Mouse (Mus musculus) retina, adult 2 months (tissue): ENCODE results near the gene Ttc28.

Experiments
- DNase-seq: peaks from one replicate; pipeline ENCODE4 v3.0.0-alpha.2; 2012; ENCODE audit warnings: low read depth, low spot score

The Ttc28 gene

GRCm38 (mm10) chr5:111007900-111008299 is 128.3 kb downstream of the Ttc28 start:
- no peak for DNase-seq

DNA sequence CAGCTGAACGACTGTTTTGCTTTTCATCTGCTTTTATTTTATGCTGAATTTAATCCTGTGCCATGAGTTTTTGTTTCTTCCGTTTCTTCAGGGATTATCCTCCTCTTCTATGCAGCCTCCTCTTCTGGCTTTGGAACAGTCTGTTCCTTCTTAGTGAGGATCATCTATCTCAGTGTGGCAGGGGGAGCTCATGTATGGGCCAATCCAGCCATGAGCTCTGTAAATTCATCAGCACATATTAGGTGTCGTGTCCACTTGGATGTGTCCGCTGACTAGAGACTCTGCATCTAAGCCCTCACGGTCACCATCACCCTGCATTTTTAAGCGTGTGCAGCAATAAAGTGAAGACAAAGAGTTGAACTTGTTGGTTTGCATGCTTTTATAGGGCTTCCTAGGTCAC is 128.8 kb downstream of the Ttc28 start:
- no peak for DNase-seq

DNA sequence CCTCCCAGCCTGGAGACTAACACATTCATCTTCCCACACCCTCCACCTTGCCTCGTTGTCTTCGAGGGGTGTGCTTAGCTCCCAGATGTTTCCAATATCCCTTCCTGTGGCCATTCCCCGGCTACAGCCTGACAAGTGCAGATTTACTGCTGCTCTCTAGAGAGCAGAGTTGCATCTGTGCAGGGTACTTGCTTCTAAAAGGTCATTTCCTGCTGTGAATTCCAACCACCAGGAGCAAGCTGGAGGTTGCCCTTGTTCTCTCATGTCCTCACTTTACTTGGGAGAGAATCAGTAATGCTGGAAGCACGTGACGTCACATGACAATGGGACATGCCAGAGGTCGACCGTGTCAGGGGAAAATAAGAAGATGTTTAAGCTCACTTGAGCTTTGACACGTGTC is 131.7 kb downstream of the Ttc28 start:
- no peak for DNase-seq

DNA sequence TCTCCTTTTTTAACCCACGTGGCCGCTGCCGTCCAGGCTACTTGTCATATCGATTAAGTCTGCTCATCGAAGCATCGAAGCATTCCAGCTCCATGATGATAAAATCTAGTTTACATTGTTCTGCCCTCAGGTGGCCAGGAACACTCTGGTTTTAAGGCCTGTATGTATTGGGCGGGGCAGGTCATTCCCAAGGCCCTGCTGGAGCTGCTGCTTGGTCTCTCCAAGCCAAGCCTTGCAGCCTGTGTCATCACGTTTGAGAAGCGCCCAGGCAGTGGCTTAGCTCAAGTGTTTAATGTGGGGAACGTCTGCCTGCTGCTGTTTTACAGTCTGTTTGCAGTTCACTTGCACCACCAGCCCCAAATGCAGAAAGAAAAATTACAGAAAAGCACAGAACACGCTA is 132.5 kb downstream of the Ttc28 start:
- no peak for DNase-seq

DNA sequence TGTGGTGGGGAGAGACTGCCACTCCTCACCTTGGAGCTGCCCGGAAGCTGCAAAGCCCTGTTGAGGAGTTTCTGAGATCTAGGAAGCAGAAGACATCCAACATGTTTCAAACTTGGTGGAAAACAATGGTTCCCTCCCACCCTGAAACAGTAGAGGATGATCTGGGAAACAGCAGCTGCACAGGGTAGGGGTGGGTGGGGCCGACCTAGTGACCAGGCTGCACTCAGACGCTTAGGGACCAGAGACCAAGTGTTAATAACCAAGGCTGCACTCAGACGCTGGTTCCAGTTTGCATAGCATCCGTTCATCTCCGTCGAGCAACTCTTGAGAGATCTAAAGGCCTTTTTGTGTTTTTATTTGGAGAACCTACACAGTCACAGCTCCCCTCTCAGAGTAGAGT is 133.0 kb downstream of the Ttc28 start:
- no peak for DNase-seq

GRCm38 (mm10) chr5:111014960-111015359 is 135.4 kb downstream of the Ttc28 start:
- no peak for DNase-seq

GRCm38 (mm10) chr5:111017319-111017718 is 137.7 kb downstream of the Ttc28 start:
- DNase-seq = no peak

DNA sequence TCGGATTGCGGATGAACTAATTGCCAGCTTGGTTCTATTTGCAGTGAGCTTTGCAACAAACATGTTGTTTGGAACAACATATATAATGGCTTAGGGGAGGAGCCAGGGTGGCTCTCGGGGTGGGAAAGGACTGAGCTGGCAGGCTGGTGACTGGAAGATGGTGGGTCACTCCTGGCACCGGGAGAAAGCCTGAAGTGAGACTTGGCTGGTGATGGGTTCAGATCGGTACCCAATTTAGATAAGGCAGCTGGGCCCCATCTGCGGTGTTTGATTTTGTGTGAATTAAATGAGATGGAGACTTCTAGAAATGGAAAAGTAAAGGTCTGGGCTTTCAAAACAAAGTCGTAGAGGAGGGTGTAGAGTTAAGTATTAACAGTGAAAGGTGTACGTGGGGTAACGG is 142.7 kb downstream of the Ttc28 start:
- DNase-seq = no peak

DNA sequence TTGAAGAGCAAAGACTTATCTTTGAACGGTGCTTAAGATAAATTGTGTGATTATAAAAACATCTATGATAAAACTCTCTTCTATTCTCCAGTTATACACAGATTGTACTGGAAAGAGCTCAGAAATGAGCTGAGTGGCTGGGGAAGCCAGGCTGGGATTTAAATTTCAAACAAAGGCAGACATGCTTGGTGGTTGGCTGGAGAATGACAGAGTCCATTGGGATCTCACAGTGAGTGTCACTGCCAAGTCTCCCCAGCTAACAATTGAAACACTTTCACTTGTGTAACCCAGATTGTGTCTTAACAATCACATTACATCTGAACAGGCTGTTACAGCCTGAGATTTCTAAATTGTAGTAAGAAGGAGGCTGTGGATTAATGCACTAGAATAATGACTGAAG is 143.3 kb downstream of the Ttc28 start:
- no peak for DNase-seq

- no peak for DNase-seq
Measured at GRCm38 (mm10) chr5:111024621-111025020, 145.0 kb downstream of the Ttc28 start.

- DNase-seq = no peak
Measured at GRCm38 (mm10) chr5:111025476-111025875, 145.9 kb downstream of the Ttc28 start.

GRCm38 (mm10) chr5:111026209-111026608 is 146.6 kb downstream of the Ttc28 start:
- no peak for DNase-seq

DNA sequence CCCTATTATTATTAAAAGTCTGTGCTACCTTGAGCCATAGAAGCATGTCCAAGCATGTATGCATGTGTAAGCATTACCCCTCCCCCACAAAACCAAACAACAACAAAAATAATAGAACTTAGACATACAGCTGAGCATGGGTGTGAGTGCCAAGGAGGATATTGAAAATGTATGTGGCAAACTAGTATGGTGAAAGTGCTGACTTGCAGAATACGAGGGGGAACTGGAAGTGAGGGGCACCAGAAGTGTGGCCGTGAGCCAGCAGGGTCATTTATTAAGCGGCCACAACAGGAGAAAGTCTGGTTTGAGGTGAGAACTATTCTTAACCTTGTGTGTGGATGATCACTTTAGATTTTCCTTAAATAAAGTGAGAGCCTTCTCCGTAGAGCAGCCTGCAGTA is 148.7 kb downstream of the Ttc28 start:
- DNase-seq = no peak

GRCm38 (mm10) chr5:111028952-111029351 is 149.3 kb downstream of the Ttc28 start:
- no peak for DNase-seq

DNA sequence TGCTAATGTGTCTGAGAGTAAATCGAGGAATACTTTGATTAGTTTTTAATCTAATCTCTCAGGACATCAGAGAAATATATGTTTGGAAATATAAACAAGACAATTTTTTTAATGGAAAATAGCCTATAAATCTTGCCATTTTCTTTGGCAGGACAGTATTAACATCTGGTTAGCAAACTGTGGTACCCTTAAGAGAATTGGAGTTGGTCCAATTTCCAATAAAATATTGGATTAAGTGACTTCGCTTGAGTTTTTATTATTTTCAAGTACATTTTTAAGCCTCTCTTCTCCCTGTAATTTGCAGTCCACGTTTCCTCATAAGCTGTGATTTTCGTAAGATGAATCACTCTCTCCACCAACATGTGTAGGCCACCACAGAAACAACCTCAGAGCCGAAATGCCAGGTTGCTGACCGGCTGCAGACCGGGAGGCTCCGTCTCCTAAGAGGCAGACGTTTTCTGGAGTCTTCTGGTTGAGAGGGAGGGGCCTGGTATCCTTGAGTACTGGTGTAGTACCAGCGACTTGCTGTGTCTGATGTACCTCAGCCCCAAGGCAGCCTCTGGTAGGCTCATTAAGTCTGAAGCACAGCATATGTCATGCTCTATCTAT is 153.2 kb downstream of the Ttc28 start:
- DNase-seq = no peak

GRCm38 (mm10) chr5:111033489-111033888 is 153.9 kb downstream of the Ttc28 start:
- DNase-seq = no peak

DNA sequence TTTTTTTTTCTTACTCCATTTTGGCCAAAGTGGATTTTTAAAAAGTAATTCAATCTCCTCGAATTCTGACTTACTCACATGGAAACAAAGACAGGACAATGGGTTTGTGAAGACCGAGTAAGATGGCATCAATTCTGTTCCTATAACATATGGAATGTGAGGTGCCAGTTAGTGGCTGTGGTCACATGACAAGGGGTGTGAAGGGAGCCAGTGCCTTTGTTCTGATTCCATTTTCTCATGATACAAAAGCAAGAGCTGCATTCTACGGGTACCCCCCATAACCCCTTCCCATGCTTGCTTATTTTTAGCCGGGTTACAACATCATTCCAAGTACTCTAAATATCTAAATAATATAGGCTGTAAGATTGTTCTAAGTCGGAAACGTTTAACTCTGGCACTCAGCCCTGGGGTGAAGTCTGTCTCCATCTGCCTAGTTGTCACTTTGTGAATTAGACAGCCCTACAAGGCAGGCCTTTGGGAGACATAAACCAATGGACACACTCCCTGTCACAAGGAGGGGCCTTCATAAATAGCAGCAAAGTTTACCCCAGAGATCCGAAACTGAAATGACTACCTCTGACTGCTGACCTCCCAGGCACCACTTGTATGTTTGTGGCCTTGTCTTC is 157.6 kb downstream of the Ttc28 start:
- DNase-seq = no peak

GRCm38 (mm10) chr5:111039771-111040170 is 160.2 kb downstream of the Ttc28 start:
- no peak for DNase-seq

- DNase-seq = no peak
Measured at GRCm38 (mm10) chr5:111041952-111042351, 162.3 kb downstream of the Ttc28 start.

DNA sequence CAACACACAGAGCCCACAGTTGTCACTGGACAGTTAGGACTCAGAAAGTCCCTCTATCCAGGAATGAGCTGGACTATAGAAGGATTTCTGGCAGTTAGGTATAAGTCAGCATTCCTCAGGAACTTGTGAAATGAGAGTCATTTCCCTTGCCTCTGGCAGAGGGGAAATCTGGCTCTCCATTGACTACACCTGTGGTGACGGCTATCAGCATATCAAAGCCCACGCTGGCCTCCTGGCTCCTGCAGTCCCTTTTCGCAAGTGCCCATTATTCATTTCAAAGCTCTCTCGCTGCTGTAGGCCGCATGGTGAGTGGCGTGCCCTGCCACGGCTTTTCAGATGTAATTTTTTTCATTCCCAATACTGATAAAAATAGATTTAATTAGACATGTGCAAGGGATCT is 164.6 kb downstream of the Ttc28 start:
- DNase-seq = no peak

DNA sequence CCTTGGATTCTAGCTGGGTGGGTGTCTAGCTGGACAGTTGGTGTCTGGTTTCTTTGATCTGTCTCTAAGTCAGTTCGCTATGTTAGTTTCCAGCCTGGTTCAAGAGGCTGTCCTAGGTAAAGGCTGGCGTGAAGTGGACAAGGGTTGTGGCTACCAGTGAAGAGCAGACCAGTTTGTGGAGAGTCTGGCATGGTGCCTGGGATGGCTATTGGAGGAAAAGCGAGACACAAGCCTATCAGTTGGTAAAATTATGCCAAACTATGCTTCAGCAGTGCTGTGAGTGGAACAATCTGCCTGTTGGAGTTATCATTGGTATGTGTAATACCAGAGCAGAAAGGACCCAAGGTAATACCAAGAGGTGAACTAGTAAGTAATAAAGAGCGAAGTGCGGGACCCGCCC is 166.8 kb downstream of the Ttc28 start:
- DNase-seq = no peak

- DNase-seq = no peak
Measured at GRCm38 (mm10) chr5:111046841-111047476, 167.4 kb downstream of the Ttc28 start.

DNA sequence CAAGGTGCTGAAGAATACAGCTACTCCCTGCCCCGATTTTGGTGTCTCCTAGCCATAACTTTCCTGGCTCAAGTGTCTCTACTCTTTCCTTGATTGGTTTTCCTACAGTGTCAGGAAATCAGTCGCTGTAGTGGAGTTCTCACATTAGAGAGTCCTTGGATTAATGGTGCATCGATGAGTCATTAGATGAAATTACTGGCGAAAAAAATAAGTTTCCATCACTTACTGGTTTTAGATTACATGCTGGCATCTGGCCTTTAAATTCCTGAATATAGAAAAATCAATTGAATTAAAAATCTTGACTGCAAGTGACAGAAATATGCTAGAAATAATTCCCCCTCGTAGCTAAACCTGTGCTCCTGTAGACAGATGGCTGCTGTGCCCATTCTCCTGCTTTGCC is 168.4 kb downstream of the Ttc28 start:
- no peak for DNase-seq
